Mouse (Mus musculus) cortical plate, adult 2 months (tissue): ENCODE measurements around the gene Clip3.

Source experiments
- CTCF ChIP-seq: fragments of 200-500 bp; IDR thresholded peaks from 2 replicates; pipeline ENCODE4 v1.5.1; 2011; ENCODE audit warnings: mild to moderate bottlenecking, control low read depth, low read length; ENCODE audit not compliant: insufficient read depth; ENCODE audit errors: extremely low read depth
- POLR2A ChIP-seq: fragments of 200-500 bp; IDR thresholded peaks from 2 replicates; pipeline ENCODE4 v1.6.1; 2011; ENCODE audit warnings: mild to moderate bottlenecking, low read length, control low read depth; ENCODE audit not compliant: insufficient read depth; ENCODE audit errors: extremely low read depth

DNA sequence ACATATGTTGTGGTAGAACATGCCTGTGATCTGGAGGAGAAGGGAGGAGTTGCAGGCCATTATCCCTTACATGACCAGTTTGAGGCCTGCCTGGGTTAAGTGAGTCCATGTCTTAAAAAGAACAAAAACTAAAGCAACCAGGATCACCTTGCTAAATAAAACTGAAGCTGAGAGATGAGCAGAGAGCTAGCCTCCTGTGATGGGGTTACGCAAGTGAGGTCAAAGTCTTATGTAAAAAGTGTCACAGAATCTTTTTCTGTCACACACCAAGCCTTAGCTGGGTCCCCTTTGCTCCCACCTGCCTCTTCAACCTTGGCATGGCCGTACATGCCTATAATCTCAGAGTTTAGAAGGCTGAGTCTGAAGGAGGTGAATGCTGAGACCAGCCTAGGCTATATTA is 29.4 kb downstream of the Clip3 start:
- TF ChIP-seq POLR2A, result no peak
- TF ChIP-seq CTCF, result no peak
